Mouse (Mus musculus): Measurements from ENCODE around the gene Ern2. TPM values are rescaled to one million over a fixed set of nuclear protein-coding genes. Genes with fewer than 3 reads are reported as not detected.

The Ern2 gene
- total and polyA plus RNA-seq, 2 experiments from 2014 or later, result 0.96 to 3.0 TPM

DNA sequence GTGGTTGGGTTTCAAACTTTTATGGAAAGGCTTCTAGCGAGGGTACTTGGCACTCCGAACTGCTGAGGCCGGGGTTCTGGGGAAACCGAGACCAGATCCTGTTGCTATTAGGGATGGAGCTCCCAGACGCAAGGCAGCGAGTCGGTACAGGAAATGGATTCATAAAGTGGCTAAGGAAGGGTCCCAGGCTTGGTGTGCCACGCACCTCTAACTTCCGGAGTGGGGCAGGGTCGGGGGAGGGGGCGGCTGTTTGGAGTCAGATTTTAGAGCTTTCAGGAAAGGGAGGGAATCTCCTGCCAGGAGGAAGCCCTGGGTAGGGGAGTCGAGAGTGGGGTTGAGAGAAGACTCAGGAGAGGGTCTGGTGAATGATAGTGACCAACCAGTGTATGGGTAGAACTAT is 26.0 kb downstream of the Ern2 start:
- 3% methylated on average over 12 of the region's 12 CpGs for WGBS
- peak overlapping the region; percentile 42 for H3K4me3 ChIP-seq (ENCODE audit: low read depth, low read length)
- DNase-seq, result no peak

DNA sequence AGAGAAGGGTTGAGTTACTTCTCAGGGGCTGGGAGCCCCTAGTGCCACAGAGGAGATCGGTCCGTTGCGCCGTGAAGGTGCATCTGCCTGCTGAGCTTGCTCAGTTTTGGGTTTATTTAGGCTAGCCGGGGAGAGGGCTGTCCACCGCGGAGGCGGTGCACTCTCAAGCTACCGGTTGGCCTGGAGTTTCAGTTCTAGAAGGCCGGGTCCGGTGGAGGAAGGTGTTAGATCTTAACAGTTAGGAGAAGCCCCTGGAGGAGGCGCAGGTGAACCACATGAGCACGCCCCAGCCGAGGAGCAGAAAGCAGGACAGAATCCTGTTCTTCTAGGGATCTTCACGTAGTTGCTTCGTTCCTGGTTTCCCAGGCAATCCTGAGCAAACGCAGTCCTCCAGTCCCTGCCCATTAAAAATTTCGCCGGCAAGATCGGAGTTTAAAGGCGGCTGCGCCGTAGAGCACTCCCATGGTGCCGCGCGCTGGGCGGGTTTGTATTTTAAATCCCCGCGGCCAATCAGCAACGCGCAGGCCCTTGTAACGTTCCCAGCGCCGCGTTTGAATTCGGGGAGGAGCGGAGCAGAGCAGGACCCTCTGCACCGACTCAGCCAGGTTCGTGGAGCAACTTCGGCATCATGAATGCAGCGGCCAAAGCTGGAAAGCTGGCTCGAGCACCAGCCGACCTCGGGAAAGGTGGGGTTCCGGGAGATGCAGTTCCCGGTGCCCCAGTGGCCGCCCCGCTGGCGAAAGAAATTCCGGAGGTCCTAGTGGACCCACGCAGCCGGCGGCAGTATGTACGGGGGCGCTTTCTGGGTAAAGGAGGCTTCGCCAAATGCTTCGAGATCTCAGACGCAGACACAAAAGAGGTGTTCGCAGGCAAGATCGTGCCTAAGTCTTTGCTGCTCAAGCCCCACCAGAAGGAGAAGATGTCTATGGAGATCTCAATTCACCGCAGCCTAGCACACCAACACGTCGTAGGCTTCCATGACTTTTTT is 26.8 kb downstream of the Ern2 start, which contains the start of gene Plk1:
Plk1 (plus strand) TSS at position 525 of the 988 bp plus-strand sequence.
- ATAC-seq, result peak; percentile 99

More for the DNA sequence above, 26.0 kb downstream of the Ern2 start:
- Histone ChIP-seq H3K4me1 (ENCODE audit: insufficient read depth) (peaks cover 9% of the 10 kb centered on the region), H3K4me2 (ENCODE audit: low read depth) (peak overlapping the region; percentile 94), H3K36me3 (ENCODE audit: insufficient read depth) (peaks cover 2% of the 10 kb centered on the region; the same call in 1 of the 2 replicates), H3K9ac (peak overlapping the region; percentile 49; the same call in 1 of the 2 replicates), H3K27ac (ENCODE audit: low read depth, low read length) (no peak overlapping the region), H3K9me3 (ENCODE audit: low read length) (no peaks in the 10 kb centered on the region), H3K27me3 (ENCODE audit: insufficient read depth, low read length) (no peaks in the 10 kb centered on the region)
- TF ChIP-seq CTCF (IDR thresholded peaks at IDR 0.05; ENCODE audit: low read depth), result no peak
- ATAC-seq, result no peak

DNA sequence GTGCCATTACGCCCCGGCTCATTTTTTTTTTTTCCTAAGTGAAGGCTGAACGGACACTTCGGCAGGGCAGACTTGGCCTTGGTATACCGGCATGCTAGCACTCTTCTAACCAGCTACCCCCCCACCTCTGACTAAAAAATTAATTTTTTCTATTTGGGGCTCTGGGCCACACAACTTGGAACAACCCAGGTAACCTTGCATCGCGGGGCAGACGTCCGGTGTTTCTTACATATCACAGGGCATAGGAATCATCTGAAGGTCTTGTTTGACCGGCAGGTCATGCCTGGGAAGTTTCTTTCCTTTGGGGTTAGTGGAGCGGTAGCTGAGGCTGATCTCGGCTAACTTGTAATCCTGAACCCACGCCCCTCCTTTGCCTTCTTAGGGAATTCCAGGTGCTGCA is 27.5 kb downstream of the Ern2 start:
- no peak for DNase-seq
- Histone ChIP-seq H3K9ac (peak overlapping the region; percentile 49), H3K4me2 (ENCODE audit: low read depth) (peak overlapping the region; percentile 94), H3K27me3 (ENCODE audit: insufficient read depth, low read length) (no peaks in the 10 kb centered on the region), H3K36me3 (ENCODE audit: insufficient read depth) (peaks cover 3% of the 10 kb centered on the region; the same call in 1 of the 2 replicates), H3K9me3 (ENCODE audit: low read length) (no peaks in the 10 kb centered on the region), H3K4me1 (ENCODE audit: insufficient read depth) (peaks cover 9% of the 10 kb centered on the region), H3K27ac (ENCODE audit: low read depth, low read length) (no peak overlapping the region), H3K4me3 (ENCODE audit: low read depth, low read length) (peak overlapping the region; percentile 42)
- no peak for TF ChIP-seq CTCF (IDR thresholded peaks at IDR 0.05; ENCODE audit: low read depth)
- no peak for ATAC-seq
- WGBS, result 3% methylated on average over 13 of the region's 13 CpGs

More for the DNA sequence above, 26.8 kb downstream of the Ern2 start, which contains the start of gene Plk1:
- Histone ChIP-seq H3K36me3 (ENCODE audit: insufficient read depth) (peaks cover 3% of the 10 kb centered on the region; the same call in 1 of the 2 replicates), H3K27me3 (ENCODE audit: insufficient read depth, low read length) (no peaks in the 10 kb centered on the region), H3K4me1 (ENCODE audit: insufficient read depth) (peaks cover 9% of the 10 kb centered on the region), H3K27ac (ENCODE audit: low read depth, low read length) (no peak within 1 kb of the TSS), H3K9me3 (ENCODE audit: low read length) (no peaks in the 10 kb centered on the region), H3K9ac (peak within 1 kb of the TSS; percentile 49), H3K4me3 (ENCODE audit: low read depth, low read length) (peak within 1 kb of the TSS; percentile 42), H3K4me2 (ENCODE audit: low read depth) (peak within 1 kb of the TSS; percentile 94)
- no peak for TF ChIP-seq CTCF (IDR thresholded peaks at IDR 0.05; ENCODE audit: low read depth)
- 1% methylated on average over 63 of the region's 63 CpGs for WGBS
- peak; percentile 92 for DNase-seq

DNA sequence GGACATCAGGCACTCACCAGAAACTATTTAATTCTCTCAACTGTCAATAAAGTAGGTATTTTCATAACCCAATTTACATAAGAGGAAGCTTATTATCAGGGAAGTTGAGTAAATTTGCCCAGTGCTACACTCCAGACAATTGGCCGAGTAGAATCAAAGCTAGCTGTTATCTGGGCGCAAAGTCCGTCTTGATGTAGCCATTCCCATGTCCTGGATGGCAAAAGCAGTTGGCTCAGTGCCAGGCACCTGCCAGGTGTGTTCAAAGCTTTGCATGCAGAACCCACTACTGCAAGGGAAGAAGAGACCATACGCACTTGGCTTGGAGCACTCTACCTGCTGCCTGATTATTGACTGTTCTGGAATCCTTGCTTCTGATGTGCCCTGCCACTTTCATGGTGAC is 33.5 kb downstream of the Ern2 start:
- no peaks in the 10 kb centered on the region for H3K9me3 ChIP-seq (ENCODE audit: low read length)
- H3K27me3 ChIP-seq (ENCODE audit: insufficient read depth, low read length), result no peaks in the 10 kb centered on the region
- H3K4me1 ChIP-seq (ENCODE audit: insufficient read depth), result no peaks in the 10 kb centered on the region
- peaks cover 23% of the 10 kb centered on the region for H3K36me3 ChIP-seq (ENCODE audit: insufficient read depth)
- no peak overlapping the region for H3K27ac ChIP-seq (ENCODE audit: low read depth, low read length)
- H3K4me3 ChIP-seq (ENCODE audit: low read depth, low read length), result no peak overlapping the region
- H3K4me2 ChIP-seq (ENCODE audit: low read depth), result no peak overlapping the region
- H3K9ac ChIP-seq, result no peak overlapping the region
- whole genome bisulfite sequencing, result 92% methylated on average over 4 of the region's 4 CpGs
- DNase-seq (no peak), ATAC-seq (no peak)
- TF ChIP-seq CTCF (IDR thresholded peaks at IDR 0.05; ENCODE audit: low read depth), result no peak

DNA sequence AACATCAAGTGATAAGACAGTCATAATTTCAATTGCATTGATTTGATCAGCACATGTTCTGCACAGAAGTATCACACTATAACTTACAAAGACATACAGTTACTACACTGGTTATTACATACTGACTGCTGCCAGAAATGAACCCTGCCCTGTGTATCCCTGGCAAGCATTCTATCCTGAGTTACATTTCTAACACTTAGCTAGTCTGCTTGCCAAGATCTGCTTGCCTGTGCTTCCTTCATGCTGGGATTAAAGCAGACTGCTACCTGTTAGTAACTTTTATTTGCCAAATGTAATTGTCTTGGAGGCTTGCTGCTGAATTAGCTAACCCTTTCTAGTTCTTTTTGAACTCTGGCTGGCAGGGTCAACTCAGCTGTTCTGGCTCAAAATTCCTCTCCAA is 45.0 kb downstream of the Ern2 start:
- no peak for TF ChIP-seq CTCF (IDR thresholded peaks at IDR 0.05; ENCODE audit: low read depth)
- Histone ChIP-seq H3K27me3 (ENCODE audit: insufficient read depth, low read length) (no peaks in the 10 kb centered on the region), H3K27ac (ENCODE audit: low read depth, low read length) (no peak overlapping the region), H3K4me2 (ENCODE audit: low read depth) (no peak overlapping the region), H3K9me3 (ENCODE audit: low read length) (no peaks in the 10 kb centered on the region), H3K9ac (no peak overlapping the region), H3K4me1 (ENCODE audit: insufficient read depth) (no peaks in the 10 kb centered on the region), H3K36me3 (ENCODE audit: insufficient read depth) (peaks cover 78% of the 10 kb centered on the region), H3K4me3 (ENCODE audit: low read depth, low read length) (no peak overlapping the region)
- no peak for DNase-seq
- ATAC-seq, result no peak

DNA sequence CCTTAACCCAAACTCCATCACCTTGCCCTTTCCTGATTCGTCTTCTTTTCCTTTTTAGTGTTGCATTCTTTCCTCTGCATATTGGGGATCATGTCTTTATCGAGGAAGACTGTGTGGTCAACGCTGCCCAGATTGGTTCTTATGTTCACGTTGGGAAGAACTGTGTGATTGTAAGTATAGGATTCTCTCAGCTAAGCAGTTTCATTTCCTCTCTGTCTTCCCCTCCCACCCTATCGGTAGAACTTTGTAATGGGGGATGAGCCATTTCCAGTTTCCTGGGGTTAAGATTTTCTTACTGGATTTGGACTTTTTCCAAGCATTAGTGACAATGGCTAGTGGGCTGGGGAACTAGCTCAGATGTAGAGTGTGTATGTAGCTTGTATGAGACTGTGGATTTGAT is 47.8 kb downstream of the Ern2 start:
- DNase-seq (no peak), ATAC-seq (no peak)
- 95% methylated on average over 5 of the region's 5 CpGs for WGBS
- H3K4me3 ChIP-seq (ENCODE audit: low read depth, low read length), result no peak overlapping the region
- no peak overlapping the region for H3K4me2 ChIP-seq (ENCODE audit: low read depth)
- H3K4me1 ChIP-seq (ENCODE audit: insufficient read depth), result peaks cover 8% of the 10 kb centered on the region; the same call in 1 of the 2 replicates
- H3K27ac ChIP-seq (ENCODE audit: low read depth, low read length), result no peak overlapping the region
- no peak overlapping the region for H3K9ac ChIP-seq
- no peaks in the 10 kb centered on the region for H3K27me3 ChIP-seq (ENCODE audit: insufficient read depth, low read length)
- no peak for TF ChIP-seq CTCF (IDR thresholded peaks at IDR 0.05; ENCODE audit: low read depth)
- H3K9me3 ChIP-seq (ENCODE audit: low read length), result no peaks in the 10 kb centered on the region
- peaks cover 72% of the 10 kb centered on the region for H3K36me3 ChIP-seq (ENCODE audit: insufficient read depth)

DNA sequence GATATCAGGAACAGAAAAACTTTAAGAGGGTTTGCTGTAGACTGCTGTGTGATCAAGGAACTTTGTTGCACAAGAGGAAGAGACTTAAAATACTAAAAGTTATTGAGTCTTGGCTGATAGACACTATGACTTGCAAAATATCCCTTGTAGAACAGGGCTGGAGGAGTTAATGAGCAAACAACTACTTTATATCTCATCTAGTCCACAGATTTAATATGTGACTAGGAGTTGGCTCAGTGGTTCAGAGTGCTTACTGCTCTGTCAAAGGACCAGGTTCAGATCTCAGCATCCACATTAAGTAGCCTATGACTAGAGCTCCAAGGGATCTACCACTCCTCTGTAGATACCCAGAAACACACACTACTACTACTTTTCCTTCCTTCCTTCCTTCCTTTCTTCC is 48.9 kb downstream of the Ern2 start:
- H3K4me2 ChIP-seq (ENCODE audit: low read depth), result no peak overlapping the region
- no peaks in the 10 kb centered on the region for H3K9me3 ChIP-seq (ENCODE audit: low read length)
- no peak for DNase-seq
- ATAC-seq, result no peak
- peaks cover 62% of the 10 kb centered on the region for H3K36me3 ChIP-seq (ENCODE audit: insufficient read depth)
- H3K4me1 ChIP-seq (ENCODE audit: insufficient read depth), result peaks cover 8% of the 10 kb centered on the region; the same call in 1 of the 2 replicates
- H3K9ac ChIP-seq, result no peak overlapping the region
- no peak overlapping the region for H3K4me3 ChIP-seq (ENCODE audit: low read depth, low read length)
- TF ChIP-seq CTCF (IDR thresholded peaks at IDR 0.05; ENCODE audit: low read depth), result no peak
- no peak overlapping the region for H3K27ac ChIP-seq (ENCODE audit: low read depth, low read length)
- H3K27me3 ChIP-seq (ENCODE audit: insufficient read depth, low read length), result no peaks in the 10 kb centered on the region
